Mouse (Mus musculus) lung, postnatal 0 days (tissue): ENCODE measurements around the gene Gm2663.

ENCODE experiments used
- CTCF ChIP-seq: IDR thresholded peaks from 2 replicates; pipeline ENCODE4 v1.5.1; 2016; ENCODE audit warnings: antibody characterized with exemption, mild to moderate bottlenecking
- EP300 ChIP-seq: IDR thresholded peaks from 2 replicates; pipeline ENCODE4 v1.6.1; 2016; ENCODE audit warnings: antibody characterized with exemption, mild to moderate bottlenecking, control low read depth

DNA sequence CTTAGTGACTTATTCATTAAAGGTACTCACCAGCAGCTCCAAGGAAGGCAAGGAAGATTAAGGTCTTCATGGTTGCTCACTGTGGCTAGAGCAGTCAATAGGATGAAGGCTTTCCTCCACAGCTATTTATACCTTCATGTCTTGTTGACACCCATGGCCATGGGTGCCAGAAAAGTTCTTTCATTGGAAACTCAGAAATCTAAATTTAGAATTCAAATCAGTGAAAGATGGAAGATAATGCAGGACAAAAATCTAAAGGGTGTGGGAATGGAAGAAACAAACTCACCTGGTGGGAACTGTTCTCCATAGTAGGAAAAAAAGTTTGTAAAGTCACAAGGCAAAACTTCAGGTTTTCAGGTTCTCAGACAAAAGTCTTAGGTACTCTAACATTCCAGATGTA lies 36.1 kb upstream of the Gm2663 start, which contains the start of gene 2210010C04Rik:
- TF ChIP-seq CTCF (no peak), EP300 (no peak)
